Mouse (Mus musculus) E14TG2a.4 (cell line): ENCODE results near the gene Slc30a2.

Source experiments
- CTCF ChIP-seq: conservative IDR thresholded peaks from 2 replicates; pipeline ENCODE4 v1.5.1; 2014; ENCODE audit warnings: low read length
- NANOG ChIP-seq: IDR thresholded peaks from 2 replicates; pipeline ENCODE4 v1.6.1; 2014; ENCODE audit warnings: borderline replicate concordance, low read length, mixed read lengths

DNA sequence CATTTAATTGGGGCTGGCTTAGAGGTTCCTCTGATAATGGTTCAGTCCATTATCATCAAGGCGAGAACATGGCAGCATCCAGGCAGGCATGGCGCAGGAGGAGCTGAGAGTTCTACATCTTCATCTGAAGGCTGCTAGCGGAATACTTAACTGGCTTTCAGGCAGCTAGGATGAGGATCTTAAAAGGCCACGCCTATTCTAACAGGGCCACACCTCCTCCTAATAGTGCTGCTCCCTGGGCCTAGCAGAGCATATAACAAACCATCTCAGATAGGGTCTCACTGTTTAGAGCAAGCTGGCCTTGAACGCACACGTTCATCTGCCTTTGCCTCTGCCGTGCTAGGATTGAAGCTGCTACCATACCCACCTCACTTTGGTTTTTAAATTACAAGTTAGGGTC is 6.8 kb downstream of the Slc30a2 start:
- TF ChIP-seq CTCF (no peak), NANOG (no peak)
